Mouse (Mus musculus) liver, embryonic 15.5 days (tissue): Measurements from ENCODE around the gene Arpc3. TPM values are rescaled to one million over a fixed set of nuclear protein-coding genes. Genes with fewer than 3 reads are reported as not detected.
"Not testable (repeated sequence)": the region's sequence is repeated elsewhere in the genome, so short reads cannot be mapped to it uniquely, and the experiment has no call there.

ENCODE experiments used
- ATAC-seq: fragments of 200-750 bp; cut with Nextera tagmentation; 2 replicates; pipeline ENCODE4 v1.8.0; 2017; ENCODE audit warnings: moderate number of reproducible peaks, mild to moderate bottlenecking, moderate library complexity; ENCODE audit not compliant: insufficient read depth
- H3K27ac ChIP-seq: fragments of 300-500 bp; sonication (generic); replicated peaks from 2 replicates; pipeline ENCODE4 v1.5.1; 2015; ENCODE audit warnings: mild to moderate bottlenecking, inconsistent platforms
- H3K27me3 ChIP-seq: fragments of 300-500 bp; sonication (generic); 2 replicates; pipeline ENCODE4 v1.6.1; 2015; ENCODE audit warnings: mild to moderate bottlenecking, inconsistent platforms
- H3K36me3 ChIP-seq: fragments of 300-500 bp; sonication (generic); replicated peaks from 2 replicates; pipeline ENCODE4 v1.6.1; 2015; ENCODE audit warnings: moderate library complexity, mild to moderate bottlenecking, inconsistent platforms
- H3K4me1 ChIP-seq: fragments of 300-500 bp; sonication (generic); replicated peaks from 2 replicates; pipeline ENCODE4 v1.6.1; 2015; ENCODE audit warnings: inconsistent platforms
- H3K4me2 ChIP-seq: fragments of 300-500 bp; sonication (generic); 2 replicates; pipeline ENCODE4 v1.6.1; 2015; ENCODE audit warnings: moderate library complexity, mild to moderate bottlenecking, inconsistent platforms
- H3K4me3 ChIP-seq: fragments of 300-500 bp; sonication (generic); replicated peaks from 2 replicates; pipeline ENCODE4 v1.5.1; 2015; ENCODE audit warnings: mild to moderate bottlenecking, inconsistent platforms
- H3K9ac ChIP-seq: fragments of 300-500 bp; sonication (generic); 2 replicates; pipeline ENCODE4 v1.6.1; 2015; ENCODE audit warnings: moderate library complexity, mild to moderate bottlenecking, inconsistent platforms
- H3K9me3 ChIP-seq: fragments of 300-500 bp; sonication (generic); replicated peaks from 2 replicates; pipeline ENCODE4 v1.6.1; 2016; ENCODE audit warnings: inconsistent platforms
- WGBS: fragments of 180-500 bp; shearing (Covaris S2); methylation state at CpG from one replicate; pipeline ENCODE4 v1.1.7; 2015; ENCODE audit warnings: mixed read lengths; ENCODE audit not compliant: insufficient replicate concordance; 5-methylcytosine and 5-hydroxymethylcytosine counted together
- polyA plus RNA-seq: library from polyadenylated mRNA; unstranded; fragments of >200 nt; fragmentation: Nextera tagmentation; extraction: Ambion mirVana; gene quantifications from 2 replicates; pipeline ENCODE4 v1.2.1, GENCODE M21; 2015

Arpc3 gene
- polyA plus RNA-seq, 1 experiment from 2014 or later, result 105 TPM

DNA sequence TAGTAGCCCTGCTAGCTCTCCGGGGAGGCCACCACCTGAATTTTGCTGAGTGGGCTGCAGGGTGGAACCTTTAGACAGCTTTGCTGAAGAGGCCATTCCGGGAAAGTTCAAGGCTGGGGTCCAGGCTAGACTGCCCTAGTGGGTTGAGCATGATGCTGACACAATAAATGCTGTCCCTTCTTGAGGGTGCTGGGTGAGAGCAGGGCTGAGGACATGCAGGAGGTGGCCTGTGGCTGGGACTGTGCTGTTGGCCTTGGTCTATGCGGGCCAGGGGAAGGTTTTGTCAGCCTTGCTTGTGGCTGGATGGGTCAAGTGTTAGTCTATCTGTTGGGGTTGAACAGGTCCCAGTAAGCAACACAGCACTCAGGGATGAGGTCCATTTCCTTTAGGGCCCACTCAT lies 63.2 kb downstream of the Arpc3 start:
- H3K4me1 ChIP-seq, result peaks cover 8% of the 10 kb centered on the region; the same call in 1 of the 2 replicates
- H3K9ac ChIP-seq, result no peak overlapping the region
- no peak overlapping the region for H3K4me2 ChIP-seq
- H3K27ac ChIP-seq, result no peak overlapping the region
- ATAC-seq, result no peak
- 93% methylated on average over 3 of the region's 3 CpGs for WGBS
- H3K9me3 ChIP-seq, result no peaks in the 10 kb centered on the region
- peaks cover 82% of the 10 kb centered on the region for H3K36me3 ChIP-seq
- no peak overlapping the region for H3K4me3 ChIP-seq
- H3K27me3 ChIP-seq, result no peaks in the 10 kb centered on the region

DNA sequence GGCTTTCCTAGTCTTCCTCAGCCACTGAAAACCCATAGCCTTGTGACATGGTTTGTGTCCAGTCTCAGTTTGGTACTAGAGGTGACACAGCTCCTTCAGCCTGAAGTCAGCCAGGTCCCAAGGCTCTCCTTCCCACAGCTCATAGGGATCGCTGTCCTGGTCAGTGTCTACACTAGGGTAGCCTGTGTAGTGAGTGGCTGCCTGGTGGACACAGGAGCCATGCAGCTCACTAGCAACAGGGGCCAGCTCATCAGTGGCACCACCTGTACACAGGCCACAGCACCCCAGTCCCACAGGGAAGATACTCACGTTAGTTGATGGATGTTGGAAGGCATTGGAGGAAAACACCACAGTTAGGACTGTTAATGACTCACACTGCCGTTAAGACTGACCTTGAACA lies 63.9 kb downstream of the Arpc3 start:
- no peak overlapping the region for H3K27ac ChIP-seq
- H3K4me2 ChIP-seq, result no peak overlapping the region
- H3K4me3 ChIP-seq, result no peak overlapping the region
- peaks cover 89% of the 10 kb centered on the region for H3K36me3 ChIP-seq
- no peak overlapping the region for H3K9ac ChIP-seq
- 83% methylated on average over 3 of the region's 3 CpGs for WGBS
- no peaks in the 10 kb centered on the region for H3K27me3 ChIP-seq
- H3K9me3 ChIP-seq, result no peaks in the 10 kb centered on the region
- ATAC-seq, result no peak
- peaks cover 8% of the 10 kb centered on the region; the same call in 1 of the 2 replicates for H3K4me1 ChIP-seq

DNA sequence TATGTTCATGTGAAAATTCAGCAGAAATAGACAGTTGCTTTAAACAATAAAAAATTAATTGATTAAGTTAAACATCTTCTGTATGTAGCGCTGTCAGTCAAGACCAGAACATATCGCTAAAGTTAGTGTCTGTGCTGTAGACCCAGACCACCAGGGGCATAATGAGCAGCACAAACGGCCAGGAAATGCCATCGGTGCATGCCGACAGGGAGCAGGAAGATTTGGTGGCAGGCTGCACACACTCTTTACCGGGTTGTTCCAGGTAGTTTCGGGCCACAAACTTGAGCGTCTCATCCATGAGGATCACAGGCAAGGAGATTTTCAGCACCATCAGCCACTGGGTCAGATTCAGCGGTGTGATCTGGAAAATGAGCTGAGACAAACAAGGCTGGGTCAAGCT lies 65.4 kb downstream of the Arpc3 start:
- 82% methylated on average over 9 of the region's 9 CpGs for WGBS

DNA sequence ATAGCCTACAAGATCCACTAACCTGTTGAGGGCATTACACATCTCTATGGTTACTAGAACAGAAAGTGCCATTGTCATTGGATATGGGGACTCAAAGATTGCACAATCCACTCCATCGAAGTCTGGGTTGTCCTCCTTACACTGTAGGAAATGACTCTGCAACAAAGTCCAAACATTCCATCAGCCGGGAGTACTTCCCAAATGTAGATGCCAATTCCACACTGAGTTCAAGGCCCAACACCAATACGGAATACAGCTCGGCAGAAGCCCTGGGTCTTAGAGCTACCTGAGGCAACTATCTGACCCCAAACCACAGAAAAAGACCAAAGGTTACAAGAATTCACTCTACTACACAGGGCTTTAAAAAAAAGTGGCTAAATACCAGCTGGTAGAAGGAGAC lies 66.4 kb downstream of the Arpc3 start:
- Histone ChIP-seq H3K9ac (no peak overlapping the region), H3K36me3 (peaks cover 99% of the 10 kb centered on the region), H3K9me3 (no peaks in the 10 kb centered on the region), H3K4me3 (no peak overlapping the region), H3K27me3 (no peaks in the 10 kb centered on the region), H3K27ac (no peak overlapping the region), H3K4me2 (no peak overlapping the region), H3K4me1 (no peaks in the 10 kb centered on the region)
- no peak for ATAC-seq
- WGBS, result 72% methylated on average over 4 of the region's 4 CpGs

More for the DNA sequence above, 65.4 kb downstream of the Arpc3 start:
- H3K36me3 ChIP-seq, result peaks cover 99% of the 10 kb centered on the region
- not testable (repeated sequence) for H3K4me1 ChIP-seq, H3K27me3 ChIP-seq, H3K4me2 ChIP-seq, H3K27ac ChIP-seq, ATAC-seq, H3K4me3 ChIP-seq, H3K9me3 ChIP-seq, H3K9ac ChIP-seq

DNA sequence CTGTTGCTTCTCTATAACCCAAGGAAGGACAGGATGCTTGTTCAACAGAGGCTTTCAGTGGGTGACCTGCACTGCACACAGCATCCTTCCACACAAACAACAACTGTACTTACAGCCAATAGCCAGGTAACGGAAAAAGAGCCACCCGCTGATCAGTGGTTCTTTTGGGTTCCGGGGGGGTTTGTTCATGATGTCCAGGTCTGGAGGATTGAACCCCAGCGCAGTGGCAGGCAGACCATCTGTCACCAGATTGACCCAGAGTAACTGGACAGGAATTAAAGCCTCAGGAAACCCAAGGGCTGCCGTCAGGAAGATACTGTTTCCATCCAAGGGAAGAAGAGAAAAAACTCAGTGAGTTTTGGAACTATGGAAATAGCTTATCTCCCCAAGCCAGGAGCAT lies 67.7 kb downstream of the Arpc3 start:
- H3K4me3 ChIP-seq, result no peak overlapping the region
- H3K9me3 ChIP-seq, result no peaks in the 10 kb centered on the region
- H3K4me2 ChIP-seq, result no peak overlapping the region
- no peaks in the 10 kb centered on the region for H3K4me1 ChIP-seq
- H3K27me3 ChIP-seq, result no peaks in the 10 kb centered on the region
- peaks cover 99% of the 10 kb centered on the region for H3K36me3 ChIP-seq
- no peak overlapping the region for H3K9ac ChIP-seq
- no peak for ATAC-seq
- H3K27ac ChIP-seq, result no peak overlapping the region
- WGBS, result 86% methylated on average over 5 of the region's 5 CpGs

DNA sequence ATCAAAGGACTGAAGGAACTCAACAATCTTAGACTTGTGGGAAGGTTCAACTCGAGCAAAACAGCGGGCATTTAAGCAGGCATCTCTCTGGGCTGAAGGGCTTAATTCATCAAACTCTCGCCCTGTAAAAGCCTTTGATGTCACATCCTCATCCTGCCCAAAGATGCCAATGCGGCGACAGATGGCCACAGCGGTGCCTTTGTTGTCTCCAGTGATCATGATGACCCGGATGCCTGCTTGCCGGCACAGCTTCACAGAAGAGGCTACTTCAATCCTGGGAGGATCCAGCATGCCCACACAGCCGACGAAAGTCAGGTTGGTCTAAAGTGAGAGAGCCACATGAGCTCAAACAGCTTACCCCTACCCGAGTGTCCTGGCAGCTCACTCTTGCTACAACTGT lies 69.0 kb downstream of the Arpc3 start:
- Histone ChIP-seq H3K27ac (no peak overlapping the region), H3K36me3 (peaks cover 99% of the 10 kb centered on the region), H3K9me3 (no peaks in the 10 kb centered on the region), H3K27me3 (no peaks in the 10 kb centered on the region), H3K4me2 (no peak overlapping the region), H3K4me3 (no peak overlapping the region), H3K4me1 (no peaks in the 10 kb centered on the region), H3K9ac (no peak overlapping the region)
- WGBS, result 80% methylated on average over 11 of the region's 11 CpGs
- ATAC-seq, result no peak

DNA sequence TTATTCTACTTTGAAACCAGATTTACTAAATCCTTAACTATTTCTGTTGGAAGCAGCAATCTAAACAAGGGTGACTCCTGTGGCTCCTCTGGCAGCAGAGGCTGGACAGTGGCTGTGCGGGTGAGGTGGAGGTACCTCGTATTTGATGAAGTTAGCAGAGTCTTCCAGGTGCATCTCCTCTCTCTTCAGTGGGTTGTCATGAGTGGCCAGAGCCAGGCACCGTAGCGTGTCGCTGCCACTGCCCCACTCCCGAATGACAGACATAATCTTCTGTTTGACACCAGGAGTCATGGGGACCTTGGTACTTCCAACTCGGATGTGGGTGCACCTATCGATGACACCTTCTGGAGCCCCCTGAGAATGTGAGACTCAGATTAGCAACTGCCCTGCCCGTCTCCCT lies 69.8 kb downstream of the Arpc3 start:
- Histone ChIP-seq H3K27ac (no peak overlapping the region), H3K4me2 (no peak overlapping the region), H3K9ac (no peak overlapping the region), H3K4me3 (no peak overlapping the region), H3K9me3 (no peaks in the 10 kb centered on the region), H3K4me1 (no peaks in the 10 kb centered on the region), H3K27me3 (no peaks in the 10 kb centered on the region), H3K36me3 (peaks cover 99% of the 10 kb centered on the region)
- no peak for ATAC-seq
- 85% methylated on average over 9 of the region's 9 CpGs for WGBS

Other genes starting within 250 kb of the Arpc3 start
- gene Ppp1cc, start 233.6 kb upstream of the Arpc3 start, polyA plus RNA-seq, result 142 and 147 TPM in 2 replicates
- 4.6 and 5.1 TPM in 2 replicates for gene Hvcn1, start 185.1 kb upstream of the Arpc3 start, polyA plus RNA-seq
- 0.73 and 0.89 TPM in 2 replicates for gene Tctn1, start 127.4 kb upstream of the Arpc3 start, polyA plus RNA-seq
- gene Pptc7, start 107.5 kb upstream of the Arpc3 start, polyA plus RNA-seq, result 3.7 TPM in 2 replicates
- gene Rad9b, start 37.6 kb upstream of the Arpc3 start, polyA plus RNA-seq, result 2.6 and 3.0 TPM in 2 replicates
- 87.8 and 103 TPM in 2 replicates for gene Vps29, start 37.5 kb upstream of the Arpc3 start, polyA plus RNA-seq
- 48.7 and 53.5 TPM in 2 replicates for gene Gpn3, start 20.0 kb upstream of the Arpc3 start, polyA plus RNA-seq
- 16.9 and 19.1 TPM in 2 replicates for gene Fam216a, start 19.5 kb upstream of the Arpc3 start, polyA plus RNA-seq
- 14.4 and 17.2 TPM in 2 replicates for gene Anapc7, start 29.8 kb downstream of the Arpc3 start, polyA plus RNA-seq
- 13.2 and 14.5 TPM in 2 replicates for gene Atp2a2, start 110.3 kb downstream of the Arpc3 start, polyA plus RNA-seq
- gene Ift81, start 222.6 kb downstream of the Arpc3 start, polyA plus RNA-seq, result 1.3 and 2.3 TPM in 2 replicates